Mouse (Mus musculus): ENCODE data around the gene Btrc.

DNA sequence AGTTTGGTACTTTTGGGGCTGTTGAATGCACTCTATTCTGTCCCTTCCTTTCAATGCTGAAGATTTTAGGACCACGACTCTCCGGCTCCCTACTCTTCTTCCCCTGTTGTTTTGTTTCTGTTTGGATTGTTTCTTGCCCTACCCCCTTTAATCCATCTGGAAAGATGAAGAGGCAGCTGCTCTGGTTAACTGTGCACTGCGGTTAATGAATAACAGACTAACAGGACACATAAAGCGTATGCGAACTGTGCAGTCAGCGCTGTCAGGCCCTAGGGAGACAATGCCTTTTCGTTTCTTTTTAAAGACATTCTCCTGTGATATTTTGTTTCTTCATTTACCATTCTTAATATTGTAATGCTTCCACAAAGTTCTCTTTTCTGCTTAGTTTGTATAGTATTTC lies 58.7 kb downstream of the Btrc start:
- TF ChIP-seq POLR2A (IDR thresholded peaks at IDR 0.05; ENCODE audit: borderline replicate concordance, insufficient read depth, low read length) (no peak), CTCF (IDR thresholded peaks at IDR 0.05; ENCODE audit: borderline replicate concordance, insufficient read depth, low read depth, low read length) (no peak)

Data from cerebellum, adult 2 months (tissue).